Mouse (Mus musculus): ENCODE results near the gene Vcpkmt. TPM values are rescaled to one million over a fixed set of nuclear protein-coding genes. Genes with fewer than 3 reads are reported as not detected.

Vcpkmt gene
- total and polyA plus RNA-seq, 3 experiments, result 2.0 to 3.5 (median 3.5) TPM

GRCm38 (mm10) chr12:69544562-69544961 is 38.3 kb downstream of the Vcpkmt start:
- H3K27me3 ChIP-seq (ENCODE audit: control insufficient read depth, insufficient read depth, low read length), result no peaks in the 10 kb centered on the region
- no peak overlapping the region for H3K4me3 ChIP-seq
- TF ChIP-seq CTCF (IDR thresholded peaks at IDR 0.05) (no peak), POLR2A (IDR thresholded peaks at IDR 0.05; ENCODE audit: insufficient read depth, low read depth, low read length) (no peak), EP300 (IDR thresholded peaks at IDR 0.05; ENCODE audit: insufficient read depth, low read depth, low read length) (no peak)
- DNase-seq, result no peak
- no peaks in the 10 kb centered on the region for H3K79me2 ChIP-seq (replicated peaks; ENCODE audit: control insufficient read depth, insufficient read depth, low read length)
- peaks cover 3% of the 10 kb centered on the region for H3K4me1 ChIP-seq (ENCODE audit: control insufficient read depth, insufficient read depth, low read length)
- intact Hi-C loops (cut with DNase I), result no loop called here
- 75% methylated on average over 2 of the region's 2 CpGs for WGBS
- H3K27ac ChIP-seq, result no peak overlapping the region
- no peak overlapping the region for H3K9ac ChIP-seq (ENCODE audit: low read depth, low read length)
- H3K36me3 ChIP-seq (ENCODE audit: control insufficient read depth, insufficient read depth, low read length), result no peaks in the 10 kb centered on the region

DNA sequence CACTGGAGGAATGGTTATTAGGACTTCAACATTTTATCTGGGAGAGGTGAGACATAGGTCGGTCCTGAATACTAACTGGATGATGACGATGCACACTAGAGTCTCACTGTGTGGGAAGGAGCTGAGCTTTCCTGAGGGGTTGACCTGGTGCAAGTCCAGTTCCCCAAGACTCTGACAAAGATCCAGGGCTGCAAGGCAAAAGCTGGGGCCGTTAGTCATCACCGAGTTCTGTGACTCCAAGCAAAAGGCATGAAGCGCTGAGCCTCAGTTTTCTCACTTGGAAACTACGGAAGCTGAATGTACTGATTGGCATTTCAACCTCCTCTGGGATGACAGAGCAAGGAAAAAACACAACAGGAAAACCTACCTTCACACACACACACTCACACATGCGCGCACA is 40.5 kb downstream of the Vcpkmt start:
- no peak for DNase-seq

GRCm38 (mm10) chr12:69541663-69542062 is 41.2 kb downstream of the Vcpkmt start:
- Histone ChIP-seq H3K36me3 (ENCODE audit: control insufficient read depth, insufficient read depth, low read length) (no peaks in the 10 kb centered on the region), H3K4me1 (ENCODE audit: control insufficient read depth, insufficient read depth, low read length) (peaks cover 19% of the 10 kb centered on the region), H3K9ac (ENCODE audit: low read depth, low read length) (no peak overlapping the region), H3K79me2 (replicated peaks; ENCODE audit: control insufficient read depth, insufficient read depth, low read length) (no peaks in the 10 kb centered on the region), H3K27ac (peak overlapping the region; percentile 47; the same call in 1 of the 2 replicates), H3K27me3 (ENCODE audit: control insufficient read depth, insufficient read depth, low read length) (no peaks in the 10 kb centered on the region), H3K4me3 (no peak overlapping the region)
- TF ChIP-seq POLR2A (IDR thresholded peaks at IDR 0.05; ENCODE audit: insufficient read depth, low read depth, low read length), result 0 out of 2 replicates have a peak, but pooled peaks have one; percentile 31
- no peak for TF ChIP-seq EP300 (IDR thresholded peaks at IDR 0.05; ENCODE audit: insufficient read depth, low read depth, low read length)
- TF ChIP-seq CTCF (IDR thresholded peaks at IDR 0.05), result no peak
- DNase-seq, result peak in 1 of 2 experiments; percentile 42
- intact Hi-C loops (cut with DNase I), result no loop called here
- 37% methylated on average over 8 of the region's 8 CpGs for WGBS

More for the DNA sequence above, 40.5 kb downstream of the Vcpkmt start:
- Histone ChIP-seq H3K27ac (no peak overlapping the region), H3K79me2 (replicated peaks; ENCODE audit: control insufficient read depth, insufficient read depth, low read length) (no peaks in the 10 kb centered on the region), H3K4me3 (no peak overlapping the region), H3K9ac (ENCODE audit: low read depth, low read length) (no peak overlapping the region), H3K36me3 (ENCODE audit: control insufficient read depth, insufficient read depth, low read length) (no peaks in the 10 kb centered on the region), H3K4me1 (ENCODE audit: control insufficient read depth, insufficient read depth, low read length) (peaks cover 14% of the 10 kb centered on the region), H3K27me3 (ENCODE audit: control insufficient read depth, insufficient read depth, low read length) (no peaks in the 10 kb centered on the region)
- intact Hi-C loops (cut with DNase I), result no loop called here
- TF ChIP-seq CTCF (IDR thresholded peaks at IDR 0.05) (no peak), EP300 (IDR thresholded peaks at IDR 0.05; ENCODE audit: insufficient read depth, low read depth, low read length) (no peak), POLR2A (IDR thresholded peaks at IDR 0.05; ENCODE audit: insufficient read depth, low read depth, low read length) (no peak)
- WGBS, result 91% methylated on average over 8 of the region's 8 CpGs

- Histone ChIP-seq H3K36me3 (ENCODE audit: control insufficient read depth, insufficient read depth, low read length) (no peaks in the 10 kb centered on the region), H3K27me3 (ENCODE audit: control insufficient read depth, insufficient read depth, low read length) (no peaks in the 10 kb centered on the region), H3K27ac (peak overlapping the region; percentile 97; the same call in 1 of the 2 replicates), H3K79me2 (replicated peaks; ENCODE audit: control insufficient read depth, insufficient read depth, low read length) (no peaks in the 10 kb centered on the region), H3K9ac (ENCODE audit: low read depth, low read length) (no peak overlapping the region), H3K4me1 (ENCODE audit: control insufficient read depth, insufficient read depth, low read length) (peaks cover 19% of the 10 kb centered on the region), H3K4me3 (no peak overlapping the region)
- 47% methylated on average over 7 of the region's 7 CpGs for WGBS
- intact Hi-C loops (cut with DNase I), result loop anchor here (5.0 kb wide), 1 partner anchor 37 kb away; no protein-coding TSS in a partner anchor
- no peak for DNase-seq
- TF ChIP-seq CTCF (IDR thresholded peaks at IDR 0.05) (no peak), EP300 (IDR thresholded peaks at IDR 0.05; ENCODE audit: insufficient read depth, low read depth, low read length) (no peak), POLR2A (IDR thresholded peaks at IDR 0.05; ENCODE audit: insufficient read depth, low read depth, low read length) (no peak)
These were observed 43.5 kb downstream of the Vcpkmt start for GRCm38 (mm10) chr12:69539353-69539752.

- peaks cover 19% of the 10 kb centered on the region for H3K4me1 ChIP-seq (ENCODE audit: control insufficient read depth, insufficient read depth, low read length)
- H3K4me3 ChIP-seq, result peak overlapping the region; percentile 39
- TF ChIP-seq CTCF (IDR thresholded peaks at IDR 0.05) (no peak), POLR2A (IDR thresholded peaks at IDR 0.05; ENCODE audit: insufficient read depth, low read depth, low read length) (no peak)
- DNase-seq, result peak in 1 of 2 experiments; percentile 35
- no peaks in the 10 kb centered on the region for H3K79me2 ChIP-seq (replicated peaks; ENCODE audit: control insufficient read depth, insufficient read depth, low read length)
- intact Hi-C loops (cut with DNase I), result loop anchor here (5.0 kb wide), 1 partner anchor 36 kb away; no protein-coding TSS in a partner anchor
- WGBS, result 38% methylated on average over 4 of the region's 4 CpGs
- peak overlapping the region; percentile 26 for H3K9ac ChIP-seq (ENCODE audit: low read depth, low read length)
- H3K27me3 ChIP-seq (ENCODE audit: control insufficient read depth, insufficient read depth, low read length), result no peaks in the 10 kb centered on the region
- no peaks in the 10 kb centered on the region for H3K36me3 ChIP-seq (ENCODE audit: control insufficient read depth, insufficient read depth, low read length)
- H3K27ac ChIP-seq, result peak overlapping the region; percentile 97
These were observed 44.4 kb downstream of the Vcpkmt start for GRCm38 (mm10) chr12:69538362-69538950.

- peaks cover 19% of the 10 kb centered on the region for H3K4me1 ChIP-seq (ENCODE audit: control insufficient read depth, insufficient read depth, low read length)
- peak overlapping the region; percentile 97 for H3K27ac ChIP-seq
- no peaks in the 10 kb centered on the region for H3K36me3 ChIP-seq (ENCODE audit: control insufficient read depth, insufficient read depth, low read length)
- H3K79me2 ChIP-seq (replicated peaks; ENCODE audit: control insufficient read depth, insufficient read depth, low read length), result no peaks in the 10 kb centered on the region
- intact Hi-C loops (cut with DNase I), result loop anchor here (5.0 kb wide), 1 partner anchor 36 kb away; no protein-coding TSS in a partner anchor
- TF ChIP-seq CTCF (IDR thresholded peaks at IDR 0.05), result no peak
- TF ChIP-seq POLR2A (IDR thresholded peaks at IDR 0.05; ENCODE audit: insufficient read depth, low read depth, low read length), result peak; percentile 48; the same call in 1 of the 2 replicates
- TF ChIP-seq EP300 (IDR thresholded peaks at IDR 0.05; ENCODE audit: insufficient read depth, low read depth, low read length), result no peak
- 1% methylated on average over 19 of the region's 19 CpGs for WGBS
- H3K27me3 ChIP-seq (ENCODE audit: control insufficient read depth, insufficient read depth, low read length), result no peaks in the 10 kb centered on the region
- peak overlapping the region; percentile 26 for H3K9ac ChIP-seq (ENCODE audit: low read depth, low read length)
- H3K4me3 ChIP-seq, result peak overlapping the region; percentile 39
- DNase-seq, result peak; percentile 68 to 78
These were observed 45.0 kb downstream of the Vcpkmt start for GRCm38 (mm10) chr12:69537675-69538361.

All from heart, adult 2 months (tissue).